Mouse (Mus musculus) brain, embryonic 14.5 days (tissue): ENCODE measurements around the gene Atp2b4.

Experiments
- CTCF ChIP-seq: fragments of 200-500 bp; IDR thresholded peaks from 2 replicates; pipeline ENCODE4 v1.5.1; 2012; ENCODE audit warnings: inconsistent platforms, mild to moderate bottlenecking, moderate library complexity, borderline replicate concordance; ENCODE audit not compliant: insufficient read depth, insufficient read length; ENCODE audit errors: extremely low read depth
- POLR2A ChIP-seq: fragments of 200-500 bp; IDR thresholded peaks from 2 replicates; pipeline ENCODE4 v1.6.1; 2012; ENCODE audit warnings: mild to moderate bottlenecking, inconsistent platforms, borderline replicate concordance; ENCODE audit not compliant: poor library complexity, insufficient read depth, insufficient read length, severe bottlenecking; ENCODE audit errors: extremely low read depth

DNA sequence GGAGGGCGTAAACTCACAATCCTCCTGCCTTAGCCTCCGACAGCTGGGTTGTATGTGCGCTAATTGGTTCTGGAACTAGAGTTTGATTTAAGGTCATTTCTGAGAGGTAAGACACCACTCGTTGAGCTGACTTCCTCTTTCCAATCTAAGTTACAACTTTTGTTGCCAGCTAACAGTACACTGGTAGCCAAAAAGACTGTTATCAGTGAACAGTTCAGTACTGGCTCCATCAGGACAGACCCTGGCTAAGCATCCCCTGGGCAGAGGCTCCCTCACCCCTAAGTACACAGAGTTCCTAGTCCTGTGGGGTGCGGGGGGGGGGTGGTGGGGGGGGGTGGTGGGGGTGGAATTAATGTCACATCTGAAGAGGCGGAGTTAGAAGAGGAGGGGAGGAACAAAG is 89.9 kb downstream of the Atp2b4 start:
- TF ChIP-seq CTCF: no peak
- no peak for TF ChIP-seq POLR2A
